Comparison of ENCODE assay signal across 19 mouse cellular contexts in the genomic region with DNA sequence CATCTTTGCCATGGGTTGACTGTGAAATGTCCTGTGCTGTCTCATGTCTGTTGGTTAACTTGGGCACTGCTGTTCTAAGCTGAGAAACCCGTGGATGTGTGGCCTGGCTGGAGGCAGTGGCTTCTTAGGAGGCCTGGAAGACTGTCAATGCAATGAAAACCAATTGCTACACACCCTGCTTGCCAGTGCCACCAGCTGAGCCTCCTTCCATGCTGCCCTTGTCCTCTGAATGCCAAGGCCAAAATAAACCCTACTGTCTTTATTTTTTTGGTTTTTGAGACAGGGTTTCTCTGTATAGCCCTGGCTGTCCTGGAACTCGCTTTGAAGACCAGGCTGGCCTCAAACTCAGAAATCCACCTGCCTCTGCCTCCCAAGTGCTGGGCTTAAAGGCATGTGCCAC. TPM values are rescaled to one million over a fixed set of nuclear protein-coding genes. Genes with fewer than 3 reads are reported as not detected.
DNase-seq lines count a peak whose midpoint lies in the region; ATAC-seq lines count a peak whose summit lies in the region.
"Had no signal": no experiment of that assay in that cellular context is flagged by ENCODE, and none has a peak within 500 bp of the region (broad histone marks: within the 10 kb centered on the region; RNA-seq: fewer than 3 reads in every experiment).

No protein-coding gene starts in this region.

- no peaks in the 10 kb centered on the region for H3K36me3 ChIP-seq in forebrain, embryonic 11.5 days (ENCODE audit: control insufficient read depth, insufficient read depth, low read length)

- H3K4me3 ChIP-seq in forebrain, embryonic 11.5 days (ENCODE audit: low read depth, low read length), result no peak overlapping the region
- H3K4me3 ChIP-seq: embryonic facial prominence, embryonic 10.5 days; embryonic facial prominence, embryonic 12.5 days; forebrain, embryonic 12.5 days; gastrocnemius, adult 2 months had no signal

- no peaks in the 10 kb centered on the region for H3K9me3 ChIP-seq in forebrain, embryonic 11.5 days (ENCODE audit: control insufficient read depth, low read length)
- H3K9me3 ChIP-seq: embryonic facial prominence, embryonic 10.5 days; embryonic facial prominence, embryonic 12.5 days; forebrain, embryonic 12.5 days had no signal

- 85% methylated on average over 2 of the region's 2 CpGs for WGBS in forebrain, embryonic 11.5 days

- no peak overlapping the region for H3K9ac ChIP-seq in forebrain, embryonic 11.5 days (ENCODE audit: low read length)
- H3K9ac ChIP-seq: embryonic facial prominence, embryonic 12.5 days; forebrain, embryonic 12.5 days had no signal

- ATAC-seq in forebrain, embryonic 11.5 days (replicated peaks; ENCODE audit: low FRiP score), result no peak
- ATAC-seq: forebrain, embryonic 14.5 days; forebrain, embryonic 16.5 days had no signal

- peak; percentile 60 for DNase-seq in adrenal gland, adult 2 months
- DNase-seq in adrenal gland, postnatal 4 days (ENCODE audit: low spot score in 2 of 2), result no peak
- peak; percentile 10 for DNase-seq in adipocyte (ENCODE audit: low spot score)
- DNase-seq in adrenal gland, postnatal 10 days, result peak; percentile 16
- peak; percentile 16 to 55 for DNase-seq in adrenal gland, postnatal 36 days
- DNase-seq in kidney, adult 11 months, result no peak
- DNase-seq in forebrain, embryonic 11.5 days (ENCODE audit: low spot score), result no peak
- DNase-seq: cerebellum, adult 11 months; cerebellum, adult 2 months; cerebellum, adult 9-10 months; cerebellum, postnatal 10 days; cerebellum, postnatal 25 days; gastrocnemius, adult 2 months had no signal

- H3K27me3 ChIP-seq in forebrain, embryonic 11.5 days (ENCODE audit: control insufficient read depth, insufficient read depth, low read length), result no peaks in the 10 kb centered on the region
- H3K27me3 ChIP-seq: embryonic facial prominence, embryonic 12.5 days; forebrain, embryonic 12.5 days had no signal

- no peak overlapping the region for H3K27ac ChIP-seq in forebrain, embryonic 11.5 days (ENCODE audit: low read depth, low read length)
- H3K27ac ChIP-seq: embryonic facial prominence, embryonic 10.5 days; embryonic facial prominence, embryonic 12.5 days; forebrain, embryonic 12.5 days; gastrocnemius, adult 2 months had no signal

- H3K4me2 ChIP-seq in forebrain, embryonic 11.5 days (ENCODE audit: low read depth, low read length, severe bottlenecking), result no peak overlapping the region
- H3K4me2 ChIP-seq: embryonic facial prominence, embryonic 12.5 days; forebrain, embryonic 12.5 days had no signal

- H3K4me1 ChIP-seq in forebrain, embryonic 11.5 days (replicated peaks; ENCODE audit: control insufficient read depth, insufficient read depth, low read length), result no peaks in the 10 kb centered on the region
- H3K4me1 ChIP-seq: embryonic facial prominence, embryonic 10.5 days; embryonic facial prominence, embryonic 12.5 days; forebrain, embryonic 12.5 days had no signal

RNA-seq across cellular contexts. Expression of gene Ror2, which starts 44.3 kb away (rescaled TPM):
- total RNA-seq in adrenal gland, adult 2 months (2021), result 1 to 10 TPM; 4.7 to 7.0 TPM
- 10.0 and 11.8 TPM in 2 replicates for polyA plus RNA-seq in adrenal gland, adult 2 months (2012; rRNA removed)
- total RNA-seq in adrenal gland, postnatal 4 days (2021), result 10 to 100 TPM; 12.8 to 13.1 TPM
- total RNA-seq in adrenal gland, postnatal 10 days (2021), result 1 to 10 TPM; 6.7 to 8.5 TPM
- 1 to 10 TPM; 5.3 to 7.6 TPM for total RNA-seq in adrenal gland, postnatal 36 days (2021)
- polyA plus RNA-seq in forebrain, embryonic 11.5 days (2014; fragmentation: Nextera tagmentation; extraction: Ambion mirVana), result 13.1 and 16.4 TPM in 2 replicates
- total RNA-seq: MEL had no signal

RNA-seq across cellular contexts. Expression of gene Sptlc1, which starts 47.0 kb away (rescaled TPM):
- 10 to 100 TPM; 62.4 to 65.5 TPM for total RNA-seq in adrenal gland, adult 2 months (2021)
- polyA plus RNA-seq in adrenal gland, adult 2 months (2012; rRNA removed), result 20.1 and 24.3 TPM in 2 replicates
- total RNA-seq in adrenal gland, postnatal 4 days (2021), result 10 to 100 TPM; 45.3 to 47.3 TPM
- total RNA-seq in adrenal gland, postnatal 10 days (2021), result 10 to 100 TPM; 36.4 to 40.2 TPM
- total RNA-seq in adrenal gland, postnatal 36 days (2021), result 10 to 100 TPM; 55.0 to 81.5 TPM
- 30.8 and 33.5 TPM in 2 replicates for polyA plus RNA-seq in forebrain, embryonic 11.5 days (2014; fragmentation: Nextera tagmentation; extraction: Ambion mirVana)
- total RNA-seq: MEL had no signal

Comparison
In these comparisons a context has a peak if more than half of its experiments do, and no peak if none do; other contexts are left out.
1. DNase-seq: peak in adrenal gland, adult 2 months (single experiment), adipocyte (single experiment), adrenal gland, postnatal 10 days (single experiment) and adrenal gland, postnatal 36 days (2 of 2); none in adrenal gland, postnatal 4 days (0 of 2), kidney, adult 11 months (single experiment) and forebrain, embryonic 11.5 days (single experiment).